Mouse (Mus musculus): Measurements from ENCODE around the gene Ube2ql1.

DNA sequence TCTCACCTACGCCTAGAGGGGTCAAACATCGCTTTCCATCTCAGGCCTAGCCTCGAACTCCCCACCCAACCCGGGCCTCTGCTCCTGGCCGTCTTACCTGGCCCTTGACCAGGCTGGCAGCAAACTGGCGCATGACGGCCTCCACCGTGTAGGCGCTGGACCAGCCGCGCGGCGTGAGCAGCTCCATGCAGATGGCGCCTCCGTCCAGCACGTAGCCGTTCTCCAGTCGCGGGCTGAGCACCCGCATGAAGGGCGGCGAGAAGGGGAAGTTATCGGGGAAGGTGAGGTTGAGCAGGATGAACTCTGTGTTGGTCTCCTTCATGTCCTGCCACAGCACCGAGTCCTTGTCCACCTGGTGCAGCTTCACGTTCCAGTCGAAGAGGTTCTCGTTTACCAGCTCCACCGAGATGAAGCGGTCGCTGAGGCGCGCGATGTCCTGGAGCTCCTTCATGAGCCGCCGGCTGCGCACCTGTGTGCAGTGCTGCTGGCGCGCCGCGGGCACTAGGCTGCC lies 1.2 kb downstream of the Ube2ql1 start:
- TF ChIP-seq CTCF (IDR thresholded peaks at IDR 0.05; ENCODE audit: control insufficient read depth, insufficient read depth, insufficient replicate concordance, low read depth, low read length) (no peak), POLR2A (IDR thresholded peaks at IDR 0.05; ENCODE audit: control insufficient read depth, low read depth, low read length) (no peak)
